Mouse (Mus musculus) cerebellum, postnatal 10 days (tissue): ENCODE data around the gene Prkar1b.
A peak's percentile ranks its signal among the peaks of the same experiment; 100 is the strongest.

Source experiments
- DNase-seq, 2 experiments: peaks; one replicate each; pipeline ENCODE4 v3.0.0; 2021; ENCODE audit warnings: mixed read lengths in 2 of 2

The Prkar1b gene

DNA sequence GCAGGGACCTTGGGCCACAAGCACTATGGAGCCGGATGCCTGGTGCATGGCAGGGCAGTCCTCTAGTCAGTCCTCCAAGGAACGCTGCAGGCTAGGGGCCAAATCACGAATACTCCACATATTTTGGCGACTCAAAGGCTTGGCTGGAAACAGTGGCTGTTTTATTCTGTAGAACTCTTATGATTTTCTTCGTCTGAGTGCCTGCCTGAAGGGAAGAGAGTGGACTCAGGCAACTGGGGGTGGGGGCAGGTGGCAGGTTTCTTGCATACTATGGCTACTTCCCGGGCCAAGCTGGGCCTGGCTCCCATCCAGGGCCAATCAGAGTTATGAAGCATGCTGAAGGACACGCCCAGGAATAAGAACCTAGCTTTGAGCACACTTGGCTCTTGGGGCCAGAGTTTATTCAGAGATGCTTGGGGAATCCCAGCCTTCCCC, 179.7 kb downstream of the Prkar1b start:
- peak; percentile 77 to 79 for DNase-seq
